Mouse (Mus musculus): ENCODE measurements around the gene Gm28171. TPM values are rescaled to one million over a fixed set of nuclear protein-coding genes. Genes with fewer than 3 reads are reported as not detected.
"Not testable (repeated sequence)": the region's sequence is repeated elsewhere in the genome, so short reads cannot be mapped to it uniquely, and the experiment has no call there.

Gm28171 gene
- polyA plus RNA-seq (2012; rRNA removed) (not detected in 2 replicates), polyA plus RNA-seq (2014; fragmentation: Nextera tagmentation; extraction: Ambion mirVana) (not detected in 2 replicates)

- H3K4me2 ChIP-seq (replicated peaks; ENCODE audit: low read depth, low read length, severe bottlenecking); H3K9ac ChIP-seq (ENCODE audit: low read depth, low read length, severe bottlenecking); H3K4me3 ChIP-seq (replicated peaks; ENCODE audit: low read length); ATAC-seq (ENCODE audit: low FRiP score, low read depth); H3K9me3 ChIP-seq (ENCODE audit: control insufficient read depth, low read length); H3K27me3 ChIP-seq (ENCODE audit: control insufficient read depth, insufficient read depth, low read length); H3K4me1 ChIP-seq (ENCODE audit: control insufficient read depth, insufficient read depth, low read length); H3K27ac ChIP-seq (replicated peaks; ENCODE audit: low read depth, low read length); H3K36me3 ChIP-seq (ENCODE audit: control insufficient read depth, insufficient read depth, low read length); DNase-seq (ENCODE audit: low spot score): not testable (repeated sequence)
- WGBS: no CpG with 5 or more reads among the region's 1 CpGs
Observed at GRCm38 (mm10) chrY:5793095-5793494, at the start of gene Gm28171. Gene Gm28171 (plus strand): TSS chrY:5793395.

Other genes starting within 250 kb of the Gm28171 start
- not detected in 2 replicates for gene Gm21854, start 136.4 kb upstream of the Gm28171 start, polyA plus RNA-seq (2012; rRNA removed)
- not detected in 2 replicates for gene Gm21854, start 136.4 kb upstream of the Gm28171 start, polyA plus RNA-seq (2014; fragmentation: Nextera tagmentation; extraction: Ambion mirVana)
- gene Gm20914, start 67.4 kb upstream of the Gm28171 start, polyA plus RNA-seq (2012; rRNA removed): not detected in 2 replicates
- not detected in 2 replicates for gene Gm20914, start 67.4 kb upstream of the Gm28171 start, polyA plus RNA-seq (2014; fragmentation: Nextera tagmentation; extraction: Ambion mirVana)
- gene Gm21778, start 149.1 kb downstream of the Gm28171 start, polyA plus RNA-seq (2012; rRNA removed): not detected in 2 replicates
- not detected in 2 replicates for gene Gm21778, start 149.1 kb downstream of the Gm28171 start, polyA plus RNA-seq (2014; fragmentation: Nextera tagmentation; extraction: Ambion mirVana)

All from limb, embryonic 14.5 days (tissue).